Mouse (Mus musculus): ENCODE results near the gene Hoxd12. TPM values are rescaled to one million over a fixed set of nuclear protein-coding genes. Genes with fewer than 3 reads are reported as not detected.

The Hoxd12 gene
- polyA plus RNA-seq (2017; shearing (Covaris generic)): not detected

DNA sequence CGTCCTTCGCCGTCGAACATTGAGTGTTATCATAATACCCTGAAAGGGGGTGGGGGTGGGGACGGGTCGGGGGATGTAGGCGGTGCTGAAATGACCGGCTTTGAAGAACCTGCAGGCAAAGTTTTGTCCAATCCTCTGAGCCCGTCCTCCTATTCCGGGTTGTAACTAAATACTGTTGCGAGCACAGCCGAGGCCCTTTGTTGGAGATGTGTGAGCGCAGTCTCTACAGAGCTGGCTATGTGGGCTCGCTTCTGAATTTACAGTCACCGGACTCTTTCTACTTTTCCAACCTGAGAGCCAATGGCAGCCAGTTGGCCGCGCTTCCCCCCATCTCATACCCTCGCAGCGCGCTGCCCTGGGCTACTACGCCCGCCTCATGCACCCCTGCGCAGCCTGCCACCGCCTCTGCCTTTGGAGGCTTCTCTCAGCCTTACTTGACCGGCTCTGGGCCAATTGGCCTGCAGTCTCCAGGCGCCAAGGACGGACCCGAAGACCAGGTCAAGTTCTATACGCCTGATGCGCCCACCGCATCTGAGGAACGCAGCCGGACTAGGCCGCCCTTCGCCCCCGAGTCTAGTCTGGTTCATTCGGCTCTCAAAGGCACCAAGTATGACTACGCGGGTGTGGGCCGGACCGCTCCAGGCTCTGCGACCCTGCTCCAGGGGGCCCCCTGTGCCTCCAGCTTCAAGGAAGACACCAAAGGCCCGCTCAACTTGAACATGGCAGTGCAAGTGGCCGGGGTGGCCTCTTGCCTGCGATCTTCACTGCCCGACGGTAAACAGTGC lies at the start of gene Hoxd12:
Hoxd12 (plus strand) TSS at position 133 of the 785 bp plus-strand sequence.

DNA sequence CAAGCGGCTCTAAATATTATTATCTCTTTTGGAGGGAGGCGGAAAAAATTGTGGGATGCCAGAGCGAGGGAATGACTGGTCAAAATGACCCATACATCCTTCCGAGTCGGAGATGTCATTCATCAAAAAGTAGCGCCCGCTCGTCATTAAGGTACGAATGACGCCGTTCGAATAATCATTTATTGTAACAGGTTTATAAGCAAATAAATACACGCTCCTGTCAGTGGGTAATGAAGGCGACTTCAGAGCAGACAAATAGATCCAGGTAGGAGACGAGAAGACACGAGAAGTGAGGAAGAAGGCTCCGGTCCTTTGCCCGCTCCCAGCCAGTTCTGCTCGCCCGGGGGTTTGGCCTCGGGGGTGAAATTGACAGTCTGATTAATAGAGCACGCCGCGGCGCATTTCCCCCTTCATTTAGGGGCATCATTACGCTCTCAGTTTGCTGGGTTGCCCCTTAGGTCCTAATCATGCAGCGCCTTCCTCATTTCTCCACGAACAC lies 15.3 kb upstream of the Hoxd12 start, which contains the start of gene Evx2:
Evx2 (minus strand) TSS at position 51 of the 499 bp plus-strand sequence.

DNA sequence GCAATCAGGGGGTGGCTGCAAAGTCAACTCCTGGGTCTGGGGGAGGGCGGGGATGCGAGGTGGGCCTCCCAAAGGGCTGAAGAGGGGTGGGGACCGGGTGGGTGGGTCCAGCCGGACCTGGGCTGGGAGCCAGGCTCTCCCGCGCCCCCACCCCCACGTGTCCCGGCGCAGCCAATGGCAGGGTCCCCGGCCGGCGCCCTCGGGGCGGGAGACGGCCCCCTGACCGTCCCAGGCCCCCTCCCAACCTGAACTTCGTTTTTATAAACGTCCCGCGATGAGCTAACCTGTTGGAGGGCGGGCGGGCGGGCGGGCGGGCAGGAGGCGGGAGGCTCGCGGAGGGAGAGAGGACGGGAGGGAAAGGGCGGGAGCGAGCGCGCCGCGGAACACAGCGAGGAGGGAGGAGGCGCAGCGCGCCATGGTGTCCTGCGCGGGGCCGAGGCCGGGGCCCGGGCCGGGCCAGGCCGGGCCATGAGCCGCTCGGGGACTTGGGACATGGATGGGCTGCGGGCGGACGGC lies 6.9 kb upstream of the Hoxd12 start, which contains the start of gene Hoxd13:
Hoxd13 (plus strand) TSS at position 469 of the 516 bp plus-strand sequence.

GRCm38 (mm10) chr2:74678891-74679595 lies 4.2 kb downstream of the Hoxd12 start, which contains the start of gene Hoxd11:
Hoxd11 (plus strand) TSS chr2:74679557.

DNA sequence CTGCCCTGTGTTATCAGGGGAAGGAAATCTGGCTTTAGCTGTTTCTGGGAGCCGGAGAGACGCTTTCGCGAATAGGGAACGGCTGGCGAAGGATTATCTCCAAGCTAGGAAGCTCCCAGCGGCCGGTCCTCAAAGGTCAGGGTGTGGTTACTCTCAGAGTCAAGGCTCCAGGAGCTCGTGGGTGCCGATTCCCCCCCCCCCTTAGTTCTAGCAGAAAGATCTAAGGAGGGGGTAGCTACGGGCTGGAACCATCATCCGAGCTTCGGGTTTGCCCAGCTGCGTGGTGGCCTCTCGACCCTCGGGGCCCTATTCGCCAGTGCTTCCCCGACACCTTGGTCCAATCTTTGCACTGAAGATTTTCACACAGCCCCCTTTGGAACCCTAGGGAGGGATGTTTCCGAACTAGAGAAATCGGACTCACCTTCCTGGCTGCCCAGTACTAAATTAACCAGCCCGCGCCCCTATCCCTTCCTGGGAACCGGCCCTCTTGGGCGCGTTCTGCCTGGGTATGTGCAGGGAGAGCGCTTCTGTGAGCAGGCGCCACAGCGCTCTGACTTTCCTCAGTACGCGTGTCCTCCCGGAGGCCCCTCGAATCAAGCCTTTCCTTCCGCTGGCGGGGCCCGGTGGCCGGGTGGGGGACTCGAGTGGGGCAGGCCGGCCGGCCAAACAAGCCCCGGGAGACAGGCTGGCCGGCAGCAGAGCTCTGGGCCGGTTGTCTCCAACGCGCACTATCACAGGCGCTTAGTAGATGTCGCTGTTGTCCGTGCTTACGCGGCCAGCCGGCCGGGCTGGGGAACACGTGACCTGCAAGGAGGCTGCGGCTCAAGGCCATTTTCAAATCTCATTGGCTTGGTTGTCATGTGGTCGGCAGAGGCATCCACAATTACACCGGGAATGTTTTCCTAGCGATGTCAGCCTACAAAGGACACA lies 16.5 kb downstream of the Hoxd12 start, which contains the start of gene Hoxd10:
Hoxd10 (plus strand) TSS at position 903 of the 930 bp plus-strand sequence.

GRCm38 (mm10) chr2:74697567-74698121 lies 22.8 kb downstream of the Hoxd12 start, which contains the start of gene Hoxd9:
Hoxd9 (plus strand) TSS chr2:74697727.

GRCm38 (mm10) chr2:74704393-74704998 lies 29.7 kb downstream of the Hoxd12 start, which contains the start of gene Hoxd8:
Hoxd8 (plus strand) TSS chr2:74704615.

DNA sequence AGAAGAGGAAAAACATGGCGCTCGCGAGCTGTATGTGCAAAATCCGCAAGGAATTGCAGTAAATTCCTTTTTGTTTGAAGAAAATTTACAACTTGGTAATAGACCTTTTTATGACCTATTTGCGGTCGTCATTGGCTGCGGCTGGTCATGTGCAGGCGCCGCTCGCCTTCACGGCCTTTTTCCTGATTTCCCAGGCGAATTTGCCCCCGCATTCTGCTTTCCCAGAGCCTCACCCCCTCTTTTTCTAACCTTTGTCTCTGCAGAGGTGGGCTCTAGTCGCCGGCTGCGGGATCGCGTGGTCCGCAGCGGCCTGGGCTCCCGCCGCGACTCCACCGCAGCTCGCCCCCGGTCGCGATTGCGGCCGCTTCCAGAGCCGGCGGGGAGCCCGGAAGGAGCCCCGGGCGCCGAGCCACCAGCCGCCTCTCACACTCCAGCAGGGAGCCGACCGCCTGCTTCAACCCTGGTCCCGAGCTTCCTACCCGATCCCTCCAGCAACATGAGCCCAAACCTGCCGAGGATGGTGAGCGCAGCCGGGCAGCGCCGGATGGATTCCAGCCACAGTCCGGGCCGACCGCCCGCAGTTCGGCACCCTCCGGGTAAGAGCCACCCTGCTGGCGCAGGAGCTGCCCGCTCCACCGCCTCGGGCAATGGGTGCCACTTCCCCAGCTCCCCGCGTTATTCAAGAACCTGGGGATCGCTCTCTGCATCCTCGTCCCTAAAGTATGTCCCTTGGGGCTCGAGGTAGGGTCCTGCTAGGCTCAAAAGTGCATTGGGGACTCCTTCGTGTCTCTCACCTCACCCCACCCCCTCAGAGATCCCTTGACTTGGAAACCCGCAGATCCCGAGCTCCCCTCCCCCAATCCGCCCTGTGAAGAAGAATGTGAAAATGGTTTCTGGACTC lies 37.2 kb downstream of the Hoxd12 start, which contains the start of the genes Hoxd3 and Hoxd4:
Hoxd3 (plus strand) TSS at position 207 of the 901 bp plus-strand sequence.
Hoxd4 (plus strand) TSS at position 209 of the 901 bp plus-strand sequence.

DNA sequence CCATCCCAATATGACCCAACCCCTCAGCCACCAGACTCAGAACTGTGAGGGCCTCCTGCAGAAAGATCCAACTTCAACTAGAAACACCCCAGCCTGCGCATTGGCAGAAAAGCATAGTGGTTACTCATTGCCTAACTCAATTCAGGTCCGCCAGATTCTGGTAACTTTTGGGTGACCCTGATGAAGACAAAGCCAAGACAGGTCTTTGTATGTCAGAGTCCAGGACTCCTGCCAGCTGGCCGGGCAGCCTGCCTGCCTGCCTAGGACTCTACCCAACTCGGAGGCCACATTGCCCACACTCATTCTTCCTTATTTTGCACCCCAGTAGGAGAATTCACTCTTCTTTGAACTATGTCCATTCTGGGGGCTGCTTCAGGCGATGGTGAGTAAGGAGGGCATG lies 51.7 kb downstream of the Hoxd12 start, which contains the start of gene Gm28230:
Gm28230 (plus strand) TSS at position 178 of the 400 bp plus-strand sequence.

Other genes starting within 250 kb of the Hoxd12 start
- gene Lnpk, start 95.6 kb upstream of the Hoxd12 start, polyA plus RNA-seq (2017; shearing (Covaris generic)): 26.6 TPM
- not detected for gene Evx2, start 15.5 kb upstream of the Hoxd12 start, polyA plus RNA-seq (2017; shearing (Covaris generic))
- not detected for gene Hoxd13, start 6.7 kb upstream of the Hoxd12 start, polyA plus RNA-seq (2017; shearing (Covaris generic))
- not detected for gene Hoxd11, start 4.5 kb downstream of the Hoxd12 start, polyA plus RNA-seq (2017; shearing (Covaris generic))
- not detected for gene Hoxd10, start 16.9 kb downstream of the Hoxd12 start, polyA plus RNA-seq (2017; shearing (Covaris generic))
- gene Hoxd9, start 22.7 kb downstream of the Hoxd12 start, polyA plus RNA-seq (2017; shearing (Covaris generic)): not detected
- gene Hoxd8, start 29.6 kb downstream of the Hoxd12 start, polyA plus RNA-seq (2017; shearing (Covaris generic)): not detected
- gene Hoxd3, start 36.9 kb downstream of the Hoxd12 start, polyA plus RNA-seq (2017; shearing (Covaris generic)): not detected
- not detected for gene Hoxd4, start 36.9 kb downstream of the Hoxd12 start, polyA plus RNA-seq (2017; shearing (Covaris generic))
- not detected for gene Gm28230, start 51.7 kb downstream of the Hoxd12 start, polyA plus RNA-seq (2017; shearing (Covaris generic))
- gene Hoxd1, start 88.0 kb downstream of the Hoxd12 start, polyA plus RNA-seq (2017; shearing (Covaris generic)): not detected
- 32.2 TPM for gene Mtx2, start 150.8 kb downstream of the Hoxd12 start, polyA plus RNA-seq (2017; shearing (Covaris generic))